Mouse (Mus musculus) adrenal gland, postnatal 4 days (tissue): Measurements from ENCODE around the gene Dcaf17. TPM values are rescaled to one million over a fixed set of nuclear protein-coding genes. Genes with fewer than 3 reads are reported as not detected.

ENCODE experiments used
- DNase-seq, 2 experiments: peaks; one replicate each; pipeline ENCODE4 v3.0.0; 2021 to 2022; ENCODE audit warnings: low spot score in 2 of 2, mixed read lengths in 2 of 2
- long read RNA-seq, 2 experiments: library from polyadenylated mRNA; stranded (forward); transcript quantifications; one replicate each; pipeline ENCODE4 v2.0.0; 2021
- total RNA-seq, 2 experiments: library from RNA; stranded (reverse); gene quantifications; 2 replicates each; pipeline ENCODE4 v1.2.3; 2021

Gene Dcaf17
- total RNA-seq, result 10 to 100 TPM; 17.6 TPM
- long read RNA-seq, experiment 1, partial matches to known transcripts, result 2 of 9 reads
- long read RNA-seq, experiment 1, other reads (novel, unspliced or antisense), result 6 of 9 reads
- long read RNA-seq, experiment 2, full-length matches to known transcripts, result 14 of 24 reads
- long read RNA-seq, experiment 2, partial matches to known transcripts, result 1 of 24 reads
- long read RNA-seq, experiment 2, other reads (novel, unspliced or antisense), result 9 of 24 reads

DNA sequence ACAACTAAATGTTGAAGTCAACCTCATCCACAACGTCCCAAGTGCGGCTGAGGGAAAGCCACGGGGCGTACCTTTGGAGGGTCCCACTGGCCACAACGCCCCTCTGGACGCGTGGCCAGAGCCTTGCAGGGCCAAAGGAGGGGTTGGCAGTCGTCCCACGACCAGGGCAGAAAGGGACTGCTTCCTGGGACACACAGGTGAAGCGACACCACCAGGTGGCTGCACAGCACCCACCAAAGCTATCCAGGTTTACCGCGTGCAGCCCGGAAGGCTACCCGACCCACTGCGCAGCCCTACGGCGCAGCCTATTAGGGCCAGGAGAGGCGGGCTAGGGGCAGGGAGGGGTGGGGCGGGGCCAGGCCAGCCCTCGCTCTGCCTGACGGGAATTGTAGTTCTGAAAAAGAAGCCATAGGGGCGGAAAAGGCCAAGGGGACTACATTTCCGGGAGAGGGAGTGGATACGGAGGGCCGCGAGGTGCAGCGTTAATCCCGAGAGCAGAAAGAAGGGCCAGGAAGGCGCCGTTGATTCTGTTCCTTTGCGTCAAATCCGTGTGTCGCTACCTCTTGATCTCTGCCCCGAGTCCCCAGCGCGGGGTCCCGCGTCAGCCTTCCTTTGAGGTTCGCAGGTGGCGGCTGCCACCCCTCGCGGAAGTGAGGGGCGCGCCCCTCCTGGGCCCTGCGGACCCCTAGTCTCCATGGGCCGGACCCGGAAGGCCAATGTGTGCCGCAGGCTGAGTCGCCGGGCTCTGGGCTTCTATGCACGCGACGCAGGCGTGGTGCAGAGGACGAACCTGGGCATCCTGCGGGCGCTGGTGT, at the start of gene Dcaf17, which contains the start of gene Mettl8:
Gene Dcaf17 (plus strand): TSS at position 29 of the 815 bp plus-strand sequence.
Gene Mettl8 (minus strand): TSS at position 284 of the 815 bp plus-strand sequence.
- peak; percentile 77 to 81 for DNase-seq

- no peak for DNase-seq
Measured at GRCm38 (mm10) chr2:71011816-71012215, 43.3 kb upstream of the Dcaf17 start.

DNA sequence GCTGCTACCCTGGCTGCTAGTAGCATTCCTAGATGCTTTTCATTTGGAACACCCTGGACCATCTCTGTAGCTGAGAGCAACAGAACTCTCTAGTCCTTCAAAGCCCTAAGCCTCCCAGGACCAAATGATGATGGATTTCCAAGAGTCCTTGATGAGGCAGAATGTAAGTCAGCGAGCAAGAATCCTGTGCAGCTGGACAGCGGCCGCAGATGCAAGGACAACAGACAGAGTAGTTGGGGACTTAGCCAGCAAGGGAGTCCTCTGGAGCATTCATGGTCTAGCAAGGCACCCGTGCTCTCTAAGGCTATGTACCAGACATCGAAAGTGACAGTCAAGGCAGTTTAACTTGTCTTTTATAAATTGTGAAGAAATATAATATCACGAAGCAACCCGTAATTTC, 41.6 kb upstream of the Dcaf17 start:
- DNase-seq, result no peak

- DNase-seq, result no peak
Measured at GRCm38 (mm10) chr2:71019277-71019676, 35.9 kb upstream of the Dcaf17 start.

GRCm38 (mm10) chr2:71019704-71020375, 35.3 kb upstream of the Dcaf17 start:
- DNase-seq, result no peak

DNA sequence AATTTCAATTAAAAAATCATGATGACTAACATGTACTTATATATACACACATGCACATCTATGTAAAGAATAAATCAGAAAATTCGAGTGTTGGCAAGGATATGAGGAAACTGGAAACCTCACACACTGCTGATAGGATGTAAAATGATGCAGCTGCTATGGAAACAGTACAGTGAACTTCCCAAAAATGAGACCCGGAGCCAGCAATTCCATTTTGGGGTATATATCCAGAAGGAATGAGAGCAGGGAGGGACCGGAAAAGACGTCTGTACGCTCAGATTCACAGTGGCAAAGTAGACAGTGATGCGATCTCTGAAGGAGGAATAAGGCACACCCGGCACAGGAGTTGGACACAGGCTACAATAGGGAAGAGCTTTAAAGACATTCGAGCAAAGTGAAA, 34.5 kb upstream of the Dcaf17 start:
- no peak for DNase-seq

DNA sequence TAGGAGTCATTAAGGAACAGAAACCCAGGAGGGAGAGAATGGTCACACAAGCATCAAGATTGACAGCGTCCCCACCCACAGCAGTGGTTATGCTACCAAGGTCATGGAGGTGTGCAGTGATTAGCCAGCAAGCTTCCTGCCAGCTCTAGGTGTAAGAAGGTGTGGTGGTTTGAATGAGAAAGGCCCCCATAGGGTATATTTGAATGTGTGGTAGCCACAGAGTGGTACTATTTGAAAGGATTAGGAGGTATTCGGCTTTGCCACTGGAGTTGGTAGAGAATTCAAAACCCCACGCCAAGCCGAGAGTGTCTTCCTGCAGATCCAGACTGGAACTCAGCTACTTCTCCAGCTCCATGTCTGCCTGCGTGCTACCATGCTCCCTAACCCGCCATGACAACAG, 32.1 kb upstream of the Dcaf17 start:
- DNase-seq, result no peak

DNA sequence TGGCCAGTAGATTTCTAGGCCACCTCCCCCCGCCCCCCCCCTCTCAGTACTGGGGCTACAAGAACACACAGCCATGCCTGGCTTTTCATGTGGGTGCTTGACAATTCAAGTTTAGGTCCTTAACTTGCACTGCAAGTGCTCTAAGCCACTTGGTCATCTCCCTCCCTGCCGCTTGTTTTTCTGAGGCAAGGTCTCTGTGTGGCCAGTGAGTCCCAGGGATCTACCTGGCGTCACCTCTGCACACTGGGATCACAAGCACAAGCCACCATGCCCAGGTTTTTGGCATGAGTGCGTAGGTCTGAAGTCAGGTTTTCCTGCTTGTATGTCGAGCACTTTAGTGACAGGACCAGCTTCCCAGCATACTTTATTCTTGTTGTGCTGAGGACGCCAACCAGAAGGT, 31.1 kb upstream of the Dcaf17 start:
- DNase-seq, result no peak

GRCm38 (mm10) chr2:71025576-71026315, 29.4 kb upstream of the Dcaf17 start:
- no peak for DNase-seq

DNA sequence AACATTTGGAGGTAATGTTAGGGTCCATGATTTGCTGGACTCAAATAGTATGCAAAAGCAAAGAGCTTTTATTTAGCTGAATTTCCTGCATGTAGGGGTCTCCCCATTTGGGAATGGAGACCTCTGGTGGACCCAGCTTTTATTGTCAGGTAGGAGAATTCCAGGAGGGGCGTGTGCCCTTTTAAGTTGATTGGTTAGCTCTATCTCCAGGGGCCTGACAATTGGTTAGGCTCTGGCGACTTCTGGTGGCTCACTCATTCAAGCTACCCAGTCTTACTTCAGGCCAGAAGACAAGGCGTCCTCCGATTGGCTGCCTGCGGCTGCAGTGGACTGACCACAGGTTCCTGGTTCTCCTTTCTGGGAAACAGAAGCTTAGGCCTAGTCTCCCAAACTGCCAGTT, 28.3 kb upstream of the Dcaf17 start:
- no peak for DNase-seq

DNA sequence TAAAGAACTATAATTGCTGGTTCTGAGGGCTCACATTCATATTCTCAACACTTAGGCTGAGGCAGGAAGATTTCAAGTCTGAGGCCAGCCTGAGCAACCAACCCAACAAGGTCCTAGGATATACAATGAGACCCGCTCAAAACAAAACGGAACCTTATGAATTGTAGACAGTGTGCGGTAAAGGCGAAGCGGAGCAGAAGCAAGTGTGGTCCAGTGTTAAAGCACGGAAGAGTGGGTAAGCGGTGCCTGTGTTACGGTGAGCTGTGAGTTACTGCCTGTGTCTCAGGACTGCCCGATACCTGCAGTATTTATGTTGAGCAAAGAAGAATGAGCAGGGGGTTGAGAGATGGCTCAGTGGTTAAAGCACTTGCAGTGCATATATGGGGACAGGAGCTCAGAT, 27.5 kb upstream of the Dcaf17 start:
- no peak for DNase-seq

- DNase-seq, result no peak
Measured at GRCm38 (mm10) chr2:71030663-71031062, 24.5 kb upstream of the Dcaf17 start.

- no peak for DNase-seq
Measured at GRCm38 (mm10) chr2:71031973-71032794, 22.9 kb upstream of the Dcaf17 start.

DNA sequence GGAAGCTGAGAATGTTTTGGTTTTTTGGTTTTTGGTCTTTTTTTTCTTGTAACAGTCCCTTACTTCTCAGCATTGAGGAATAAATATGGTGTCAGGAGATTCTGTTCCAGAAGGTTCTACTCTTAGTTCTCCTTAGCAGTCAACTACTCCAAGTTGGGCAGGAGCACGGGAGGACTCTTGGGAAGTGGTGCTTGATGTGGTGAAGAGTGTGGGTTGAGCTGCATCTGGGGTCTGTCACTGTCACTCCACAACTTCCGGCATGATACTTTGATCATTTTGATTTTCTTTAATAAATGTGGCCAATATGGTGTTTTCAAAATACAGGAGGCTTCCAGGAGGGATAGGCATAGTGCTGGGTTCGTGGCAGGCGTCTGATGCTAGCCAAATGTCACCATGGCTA, 22.1 kb upstream of the Dcaf17 start:
- DNase-seq, result no peak

GRCm38 (mm10) chr2:71033987-71034386, 21.1 kb upstream of the Dcaf17 start:
- no peak for DNase-seq

GRCm38 (mm10) chr2:71037447-71037846, 17.7 kb upstream of the Dcaf17 start:
- no peak for DNase-seq

GRCm38 (mm10) chr2:71039522-71040121, 15.5 kb upstream of the Dcaf17 start:
- peak; percentile 56 to 67 for DNase-seq

GRCm38 (mm10) chr2:71046151-71046550, 9.0 kb upstream of the Dcaf17 start:
- no peak for DNase-seq

DNA sequence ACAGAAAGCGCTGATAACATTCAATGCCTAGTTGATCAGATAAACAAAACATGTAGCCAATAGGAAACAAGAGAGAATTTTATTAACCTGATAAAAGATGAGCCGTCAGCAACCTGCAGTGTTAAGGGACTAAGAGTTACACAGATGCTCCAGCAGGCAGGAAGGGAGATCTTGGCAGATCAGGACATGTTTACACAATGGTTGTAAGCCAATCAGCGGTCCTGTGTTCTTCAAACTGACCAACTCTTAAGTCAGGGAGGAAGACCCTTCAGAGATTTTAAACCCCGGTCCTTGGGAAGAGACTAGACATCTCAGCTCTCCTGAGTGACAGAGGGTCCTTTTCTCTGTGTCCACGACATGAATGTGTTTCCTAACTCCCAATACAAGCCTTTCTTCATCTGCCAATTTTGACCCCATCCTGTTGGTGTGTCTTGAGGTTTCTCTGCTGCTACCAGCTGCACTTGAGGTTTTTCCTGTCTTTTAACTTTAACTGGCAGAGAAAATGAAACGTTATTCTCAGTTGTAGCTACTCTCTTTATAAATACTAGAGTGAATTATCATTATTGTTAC, 8.3 kb upstream of the Dcaf17 start:
- no peak for DNase-seq

- DNase-seq, result no peak
Measured at GRCm38 (mm10) chr2:71048896-71049295, 6.2 kb upstream of the Dcaf17 start.
